Mouse (Mus musculus) erythroblast, embryonic 14.5 days (primary cell): ENCODE results near the gene Prnd.

Source experiments
- GATA1 ChIP-seq: IDR thresholded peaks from 2 replicates; pipeline ENCODE4 v1.6.1; 2012; ENCODE audit warnings: low read length, inconsistent platforms, mixed read lengths
- TAL1 ChIP-seq: IDR thresholded peaks from 3 replicates; pipeline ENCODE4 v1.6.1; 2012; ENCODE audit warnings: low read length, inconsistent platforms, mixed read lengths

GRCm38 (mm10) chr2:131911341-131911740 lies 39.3 kb upstream of the Prnd start:
- TF ChIP-seq GATA1 (no peak), TAL1 (no peak)
